Mouse (Mus musculus) cerebellum, adult 9-10 months (tissue): ENCODE measurements at regions not wholly inside any gene's neighbourhood (a gene's known extent, or its start where the extent isn't known, plus 50 kb on each side); places are given as distances from the start of the nearest gene placed in this dataset.
A peak's percentile ranks its signal among the peaks of the same experiment; 100 is the strongest.

Experiments used
- DNase-seq: peaks from one replicate; pipeline ENCODE4 v3.0.0; 2022

GRCm38 (mm10) chr16:12925931-12926330 is 183.6 kb upstream of the Ercc4 start:
- no peak for DNase-seq

- DNase-seq, result no peak
These were observed 178.4 kb upstream of the Ercc4 start for GRCm38 (mm10) chr16:12931111-12931510.

- DNase-seq, result no peak
These were observed 176.5 kb upstream of the Ercc4 start for GRCm38 (mm10) chr16:12932959-12933358.

GRCm38 (mm10) chr16:12934586-12934985 is 174.9 kb upstream of the Ercc4 start:
- no peak for DNase-seq

- no peak for DNase-seq
These were observed 174.2 kb upstream of the Ercc4 start for GRCm38 (mm10) chr16:12935266-12935665.

- no peak for DNase-seq
These were observed 172.9 kb upstream of the Ercc4 start for GRCm38 (mm10) chr16:12936571-12936970.

- DNase-seq, result no peak
These were observed 170.9 kb upstream of the Ercc4 start for GRCm38 (mm10) chr16:12938563-12938962.

- no peak for DNase-seq
These were observed 158.3 kb upstream of the Ercc4 start for GRCm38 (mm10) chr16:12951176-12951575.

GRCm38 (mm10) chr16:12954028-12954427 is 155.5 kb upstream of the Ercc4 start:
- DNase-seq, result no peak

GRCm38 (mm10) chr16:12956416-12956815 is 153.1 kb upstream of the Ercc4 start:
- DNase-seq, result no peak

GRCm38 (mm10) chr16:12960885-12961284 is 148.6 kb upstream of the Ercc4 start:
- DNase-seq, result no peak

GRCm38 (mm10) chr16:12982681-12983080 is 126.8 kb upstream of the Ercc4 start:
- no peak for DNase-seq

- DNase-seq, result no peak
These were observed 108.1 kb upstream of the Ercc4 start for GRCm38 (mm10) chr16:13001288-13001880.

- no peak for DNase-seq
These were observed 96.6 kb upstream of the Ercc4 start for GRCm38 (mm10) chr16:13012863-13013262.

GRCm38 (mm10) chr16:13013891-13014644 is 95.4 kb upstream of the Ercc4 start:
- no peak for DNase-seq

- DNase-seq, result no peak
These were observed 86.6 kb upstream of the Ercc4 start for GRCm38 (mm10) chr16:13022875-13023274.

- DNase-seq, result peak; percentile 9
These were observed 84.1 kb upstream of the Ercc4 start for GRCm38 (mm10) chr16:13025393-13025792.

GRCm38 (mm10) chr16:13034136-13034535 is 75.3 kb upstream of the Ercc4 start:
- no peak for DNase-seq

- DNase-seq, result no peak
These were observed 72.9 kb upstream of the Ercc4 start for GRCm38 (mm10) chr16:13036596-13036995.

GRCm38 (mm10) chr16:13040312-13041100 is 69.0 kb upstream of the Ercc4 start:
- DNase-seq, result no peak

- no peak for DNase-seq
These were observed 68.1 kb upstream of the Ercc4 start for GRCm38 (mm10) chr16:13041356-13041755.

GRCm38 (mm10) chr16:13045079-13045590 is 64.3 kb upstream of the Ercc4 start:
- no peak for DNase-seq

- no peak for DNase-seq
These were observed 62.9 kb upstream of the Ercc4 start for GRCm38 (mm10) chr16:13046366-13047120.
